Mouse (Mus musculus): Measurements from ENCODE around the gene Pafah2.

- TF ChIP-seq CTCF (IDR thresholded peaks at IDR 0.05; ENCODE audit: control insufficient read depth, insufficient read depth, low read length) (no peak), POLR2A (IDR thresholded peaks at IDR 0.05; ENCODE audit: borderline replicate concordance, control insufficient read depth, low read depth, low read length) (no peak)
Measured at GRCm38 (mm10) chr4:134432686-134433360, 36.7 kb downstream of the Pafah2 start.

All from bone marrow, adult 2 months (tissue).